Mouse (Mus musculus): ENCODE results near the gene Gprin3. TPM values are rescaled to one million over a fixed set of nuclear protein-coding genes. Genes with fewer than 3 reads are reported as not detected.

Gprin3 gene
- total RNA-seq, 2 experiments from 2014 or later = 8.9 to 10.3 TPM

- no peak for TF ChIP-seq CTCF (conservative IDR thresholded peaks at IDR 0.05)
- DNase-seq (ENCODE audit: low spot score in 2 of 2) = no peak
- H3K4me3 ChIP-seq = no peak overlapping the region; the same call in 1 of the 2 replicates
- H3K27ac ChIP-seq = no peak overlapping the region
These were observed 13.4 kb downstream of the Gprin3 start for GRCm38 (mm10) chr6:59412417-59413346.

- TF ChIP-seq CTCF (conservative IDR thresholded peaks at IDR 0.05) = no peak
- DNase-seq (ENCODE audit: low spot score in 2 of 2) = no peak
- H3K27ac ChIP-seq = no peak overlapping the region
- H3K4me3 ChIP-seq = no peak overlapping the region
These were observed 16.9 kb downstream of the Gprin3 start for GRCm38 (mm10) chr6:59409001-59409700.

- H3K4me3 ChIP-seq = no peak overlapping the region
- TF ChIP-seq CTCF (conservative IDR thresholded peaks at IDR 0.05) = no peak
- peak in 1 of 2 experiments; percentile 23 for DNase-seq (ENCODE audit: low spot score in 2 of 2)
- peak overlapping the region; percentile 62 for H3K27ac ChIP-seq
These were observed 18.6 kb downstream of the Gprin3 start for GRCm38 (mm10) chr6:59407482-59407997.

GRCm38 (mm10) chr6:59390208-59390607 lies 35.9 kb downstream of the Gprin3 start:
- no peak for TF ChIP-seq CTCF (conservative IDR thresholded peaks at IDR 0.05)

GRCm38 (mm10) chr6:59365300-59365699 lies 60.8 kb downstream of the Gprin3 start:
- Histone ChIP-seq H3K27ac (no peak overlapping the region), H3K4me3 (no peak overlapping the region)
- no peak for TF ChIP-seq CTCF (conservative IDR thresholded peaks at IDR 0.05)
- no peak for DNase-seq (ENCODE audit: low spot score in 2 of 2)

More at GRCm38 (mm10) chr6:59390208-59390607, 35.9 kb downstream of the Gprin3 start:
- no peak for DNase-seq (ENCODE audit: low spot score in 2 of 2)
- H3K27ac ChIP-seq = no peak overlapping the region
- H3K4me3 ChIP-seq = no peak overlapping the region

- no peak overlapping the region for H3K4me3 ChIP-seq
- DNase-seq (ENCODE audit: low spot score in 2 of 2) = no peak
- TF ChIP-seq CTCF (conservative IDR thresholded peaks at IDR 0.05) = no peak
- no peak overlapping the region for H3K27ac ChIP-seq
These were observed 62.8 kb downstream of the Gprin3 start for GRCm38 (mm10) chr6:59363282-59363681.

GRCm38 (mm10) chr6:59354943-59355342 lies 71.2 kb downstream of the Gprin3 start:
- DNase-seq (ENCODE audit: low spot score in 2 of 2) = no peak
- H3K27ac ChIP-seq = no peak overlapping the region
- no peak for TF ChIP-seq CTCF (conservative IDR thresholded peaks at IDR 0.05)
- H3K4me3 ChIP-seq = no peak overlapping the region

GRCm38 (mm10) chr6:59351108-59351789 lies 74.8 kb downstream of the Gprin3 start:
- no peak overlapping the region for H3K4me3 ChIP-seq
- no peak overlapping the region for H3K27ac ChIP-seq
- no peak for DNase-seq (ENCODE audit: low spot score in 2 of 2)
- TF ChIP-seq CTCF (conservative IDR thresholded peaks at IDR 0.05) = no peak

- Histone ChIP-seq H3K27ac (no peak overlapping the region), H3K4me3 (no peak overlapping the region)
- DNase-seq (ENCODE audit: low spot score in 2 of 2) = no peak
- TF ChIP-seq CTCF (conservative IDR thresholded peaks at IDR 0.05) = no peak
These were observed 77.4 kb downstream of the Gprin3 start for GRCm38 (mm10) chr6:59348673-59349072.

GRCm38 (mm10) chr6:59341146-59341545 lies 84.9 kb downstream of the Gprin3 start:
- H3K4me3 ChIP-seq = no peak overlapping the region
- TF ChIP-seq CTCF (conservative IDR thresholded peaks at IDR 0.05) = no peak
- H3K27ac ChIP-seq = no peak overlapping the region
- no peak for DNase-seq (ENCODE audit: low spot score in 2 of 2)

GRCm38 (mm10) chr6:59328297-59328696 lies 97.8 kb downstream of the Gprin3 start:
- Histone ChIP-seq H3K27ac (no peak overlapping the region), H3K4me3 (no peak overlapping the region)
- no peak for TF ChIP-seq CTCF (conservative IDR thresholded peaks at IDR 0.05)
- no peak for DNase-seq (ENCODE audit: low spot score in 2 of 2)

GRCm38 (mm10) chr6:59315868-59316267 lies 110.2 kb downstream of the Gprin3 start:
- no peak overlapping the region for H3K4me3 ChIP-seq
- no peak for TF ChIP-seq CTCF (conservative IDR thresholded peaks at IDR 0.05)
- DNase-seq (ENCODE audit: low spot score in 2 of 2) = no peak
- H3K27ac ChIP-seq = no peak overlapping the region

GRCm38 (mm10) chr6:59315090-59315489 lies 111.0 kb downstream of the Gprin3 start:
- no peak for TF ChIP-seq CTCF (conservative IDR thresholded peaks at IDR 0.05)
- DNase-seq (ENCODE audit: low spot score in 2 of 2) = no peak

More at GRCm38 (mm10) chr6:59315090-59315489, 111.0 kb downstream of the Gprin3 start:
- H3K27ac ChIP-seq = no peak overlapping the region
- no peak overlapping the region for H3K4me3 ChIP-seq
